ENCODE assay signal across 6 mouse cellular contexts in the genomic region with DNA sequence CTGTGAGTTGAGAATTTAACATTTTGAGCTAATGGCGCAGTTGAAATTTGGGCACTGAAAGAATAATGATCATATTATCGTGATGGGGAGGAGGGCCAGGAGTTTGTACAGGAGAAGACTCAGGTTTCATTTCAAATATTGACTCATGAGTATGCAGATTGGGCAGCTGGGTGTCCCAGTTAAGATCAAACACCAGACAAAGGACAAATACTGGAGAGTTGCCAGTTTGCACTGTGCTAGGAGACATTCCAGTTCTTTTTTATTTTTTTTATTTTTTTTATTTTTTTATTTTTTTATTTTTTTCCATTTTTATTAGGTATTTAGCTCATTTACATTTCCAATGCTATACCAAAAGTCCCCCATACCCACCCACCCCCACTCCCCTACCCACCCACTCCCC.
DNase-seq lines count a peak whose midpoint lies in the region; ATAC-seq and TF ChIP-seq lines count a peak whose summit lies in the region.
"Not testable (repeated sequence)": the region's sequence is repeated elsewhere in the genome, so short reads cannot be mapped to it uniquely, and the experiment has no call there.

No protein-coding gene starts in this region.

- H3K4me1 ChIP-seq in lung, embryonic 14.5 days (ENCODE audit: insufficient read depth); lung, postnatal 0 days (ENCODE audit: insufficient read depth, low read depth, low read length); stomach, embryonic 16.5 days (ENCODE audit: control insufficient read depth, insufficient read depth, low read length): not testable (repeated sequence)

- not testable (repeated sequence) for H3K4me3 ChIP-seq in lung, embryonic 14.5 days (ENCODE audit: low read depth, low read length); lung, postnatal 0 days (ENCODE audit: low read depth, low read length); stomach, embryonic 16.5 days (replicated peaks; ENCODE audit: low read length)

- ATAC-seq in lung, embryonic 14.5 days (ENCODE audit: insufficient read depth): peak; percentile 98
- ATAC-seq in lung, postnatal 0 days: peak; percentile 60
- ATAC-seq in stomach, embryonic 16.5 days (ENCODE audit: insufficient read depth, low FRiP score): peak; percentile 60; the same call in 1 of the 2 replicates

- not testable (repeated sequence) for H3K9me3 ChIP-seq in lung, embryonic 14.5 days (ENCODE audit: low read depth, low read length); lung, postnatal 0 days (ENCODE audit: low read length); stomach, embryonic 16.5 days (replicated peaks; ENCODE audit: control insufficient read depth, low read length)

- peak; percentile 19 for DNase-seq in brain, adult 2 months (ENCODE audit: low read depth, low spot score)
- peak; percentile 6 for DNase-seq in large intestine, adult 2 months (ENCODE audit: low read depth, low spot score)
- peak; percentile 76 for DNase-seq in lung, embryonic 14.5 days
- peak; percentile 33 for DNase-seq in lung, postnatal 0 days (ENCODE audit: low spot score)
- DNase-seq in retina, postnatal 1 day: peak; percentile 3

- not testable (repeated sequence) for H3K9ac ChIP-seq in lung, embryonic 14.5 days; lung, postnatal 0 days (replicated peaks; ENCODE audit: low read depth); stomach, embryonic 16.5 days (ENCODE audit: low read length)

- not testable (repeated sequence) for H3K27me3 ChIP-seq in lung, embryonic 14.5 days (ENCODE audit: insufficient read depth, low read length); lung, postnatal 0 days (replicated peaks; ENCODE audit: insufficient read depth, low read length); stomach, embryonic 16.5 days (ENCODE audit: control insufficient read depth, insufficient read depth, low read length)

- H3K27ac ChIP-seq in lung, embryonic 14.5 days (ENCODE audit: low read depth); lung, postnatal 0 days (ENCODE audit: low read length); stomach, embryonic 16.5 days (ENCODE audit: low read length): not testable (repeated sequence)

- not testable (repeated sequence) for TF ChIP-seq EP300 in lung, postnatal 0 days (IDR thresholded peaks at IDR 0.05)

- not testable (repeated sequence) for TF ChIP-seq CTCF in lung, embryonic 14.5 days (IDR thresholded peaks at IDR 0.05; ENCODE audit: low read depth); lung, postnatal 0 days (IDR thresholded peaks at IDR 0.05)

- 33% methylated on average over 2 of the region's 2 CpGs for WGBS in large intestine, adult 2 months
- 63% methylated on average over 2 of the region's 2 CpGs for WGBS in lung, embryonic 14.5 days
- 56% methylated on average over 2 of the region's 2 CpGs for WGBS in lung, postnatal 0 days
- WGBS in stomach, embryonic 16.5 days: 64% methylated on average over 2 of the region's 2 CpGs

- not testable (repeated sequence) for H3K36me3 ChIP-seq in lung, embryonic 14.5 days (ENCODE audit: insufficient read depth); lung, postnatal 0 days (ENCODE audit: insufficient read depth, low read length); stomach, embryonic 16.5 days (ENCODE audit: control insufficient read depth, insufficient read depth, low read length)

- not testable (repeated sequence) for H3K4me2 ChIP-seq in lung, embryonic 14.5 days; lung, postnatal 0 days (replicated peaks; ENCODE audit: low read depth, low read length); stomach, embryonic 16.5 days (ENCODE audit: low read depth, low read length)

Comparison
In these comparisons a context has a peak if more than half of its experiments do, and no peak if none do; other contexts are left out.
1. DNase-seq: peak in every context shown above with its lines; median percentile 76 in lung, embryonic 14.5 days; 33 in lung, postnatal 0 days; 19 in brain, adult 2 months; 6 in large intestine, adult 2 months; 3 in retina, postnatal 1 day.